Mouse (Mus musculus): ENCODE measurements at regions not wholly inside any gene's neighbourhood (a gene's known extent, or its start where the extent isn't known, plus 50 kb on each side); places are given as distances from the start of the nearest gene placed in this dataset.
A peak's percentile ranks its signal among the peaks of the same experiment; 100 is the strongest.

DNA sequence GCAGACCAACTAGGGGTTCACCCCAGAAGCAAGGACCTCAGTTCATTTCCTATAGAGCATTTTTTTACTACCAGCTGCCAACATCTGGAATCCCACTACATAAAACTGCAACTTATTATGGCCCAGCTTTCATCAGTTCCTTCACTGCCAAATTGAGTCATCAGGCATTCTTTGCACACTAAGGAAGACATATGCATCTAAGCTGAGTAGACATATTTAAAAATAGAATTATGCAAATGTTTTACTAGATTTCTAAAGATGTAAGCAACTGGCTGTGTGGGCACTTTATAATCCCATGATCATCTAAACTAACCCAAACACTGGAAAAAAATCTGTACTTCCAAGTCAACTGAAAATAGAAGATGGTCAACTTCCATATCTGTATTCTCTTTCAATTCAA is 415.9 kb upstream of the Rarb start:
- no peaks in the 10 kb centered on the region for H3K36me3 ChIP-seq (ENCODE audit: control insufficient read depth, insufficient read depth, low read length)
- no peak for ATAC-seq (ENCODE audit: insufficient number of reproducible peaks, insufficient read depth, low FRiP score, low read depth)

DNA sequence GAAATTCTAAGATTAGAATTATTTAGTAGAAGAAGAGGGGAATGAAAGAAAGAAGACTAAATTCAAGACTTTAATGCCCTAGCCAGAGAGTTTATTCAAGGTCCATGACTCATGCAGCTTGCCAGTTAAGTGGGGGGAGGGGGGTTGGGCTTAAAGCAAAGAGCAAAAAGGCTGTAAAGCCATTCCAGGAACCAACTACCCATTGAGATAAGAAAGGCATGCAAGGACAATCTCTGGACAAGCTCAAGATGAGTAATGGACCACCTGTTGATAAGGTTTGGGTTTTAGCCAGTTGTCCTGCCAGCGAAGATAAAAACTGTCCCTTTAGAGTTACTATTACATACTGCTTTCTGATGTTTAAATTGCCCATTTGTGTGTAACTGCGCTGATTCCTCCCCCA is 392.5 kb upstream of the Rarb start:
- Histone ChIP-seq H3K4me1 (ENCODE audit: control insufficient read depth, insufficient read depth, low read length) (no peaks in the 10 kb centered on the region), H3K9me3 (ENCODE audit: control insufficient read depth, low read depth, low read length) (no peaks in the 10 kb centered on the region), H3K27me3 (ENCODE audit: control insufficient read depth, insufficient read depth, low read length) (no peaks in the 10 kb centered on the region), H3K27ac (ENCODE audit: low read length) (no peak overlapping the region), H3K9ac (replicated peaks; ENCODE audit: low read depth, low read length) (no peak overlapping the region), H3K4me3 (ENCODE audit: low read depth, low read length) (no peak overlapping the region), H3K36me3 (ENCODE audit: control insufficient read depth, insufficient read depth, low read length) (no peaks in the 10 kb centered on the region), H3K4me2 (replicated peaks; ENCODE audit: low read depth, low read length) (no peak overlapping the region)
- 77% methylated on average over 2 of the region's 2 CpGs for WGBS
- ATAC-seq (ENCODE audit: insufficient number of reproducible peaks, insufficient read depth, low FRiP score, low read depth), result no peak

More for the DNA sequence above, 415.9 kb upstream of the Rarb start:
- Histone ChIP-seq H3K4me2 (replicated peaks; ENCODE audit: low read depth, low read length) (no peak overlapping the region), H3K9ac (replicated peaks; ENCODE audit: low read depth, low read length) (no peak overlapping the region), H3K9me3 (ENCODE audit: control insufficient read depth, low read depth, low read length) (peaks cover 2% of the 10 kb centered on the region; the same call in 1 of the 2 replicates), H3K27me3 (ENCODE audit: control insufficient read depth, insufficient read depth, low read length) (no peaks in the 10 kb centered on the region), H3K27ac (ENCODE audit: low read length) (no peak overlapping the region), H3K4me3 (ENCODE audit: low read depth, low read length) (no peak overlapping the region), H3K4me1 (ENCODE audit: control insufficient read depth, insufficient read depth, low read length) (no peaks in the 10 kb centered on the region)

DNA sequence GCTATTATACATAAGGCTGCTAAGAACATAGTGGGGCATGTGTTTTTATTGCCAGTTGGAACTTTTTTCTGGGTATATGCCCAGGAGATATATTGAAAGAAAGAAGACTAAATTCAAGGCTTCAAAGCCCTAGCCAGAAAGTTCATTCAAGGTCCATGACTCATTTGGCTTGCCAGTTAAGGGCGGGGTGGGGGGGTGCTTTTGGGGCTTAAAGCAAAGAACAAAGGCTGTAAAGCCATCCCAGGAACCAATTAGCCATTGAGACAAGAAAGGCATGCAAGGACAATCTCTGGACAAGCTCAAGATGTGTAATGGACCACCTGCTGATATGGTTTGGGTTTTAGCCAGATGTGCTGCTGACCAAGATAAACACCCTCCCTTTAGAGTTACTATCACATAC is 386.7 kb upstream of the Rarb start:
- Histone ChIP-seq H3K4me1 (ENCODE audit: control insufficient read depth, insufficient read depth, low read length) (no peaks in the 10 kb centered on the region), H3K36me3 (ENCODE audit: control insufficient read depth, insufficient read depth, low read length) (no peaks in the 10 kb centered on the region), H3K9ac (replicated peaks; ENCODE audit: low read depth, low read length) (no peak overlapping the region), H3K27me3 (ENCODE audit: control insufficient read depth, insufficient read depth, low read length) (no peaks in the 10 kb centered on the region), H3K4me2 (replicated peaks; ENCODE audit: low read depth, low read length) (no peak overlapping the region), H3K9me3 (ENCODE audit: control insufficient read depth, low read depth, low read length) (no peaks in the 10 kb centered on the region), H3K4me3 (ENCODE audit: low read depth, low read length) (no peak overlapping the region), H3K27ac (ENCODE audit: low read length) (no peak overlapping the region)
- 84% methylated on average over 1 of the region's 1 CpGs for WGBS
- ATAC-seq (ENCODE audit: insufficient number of reproducible peaks, insufficient read depth, low FRiP score, low read depth), result no peak

DNA sequence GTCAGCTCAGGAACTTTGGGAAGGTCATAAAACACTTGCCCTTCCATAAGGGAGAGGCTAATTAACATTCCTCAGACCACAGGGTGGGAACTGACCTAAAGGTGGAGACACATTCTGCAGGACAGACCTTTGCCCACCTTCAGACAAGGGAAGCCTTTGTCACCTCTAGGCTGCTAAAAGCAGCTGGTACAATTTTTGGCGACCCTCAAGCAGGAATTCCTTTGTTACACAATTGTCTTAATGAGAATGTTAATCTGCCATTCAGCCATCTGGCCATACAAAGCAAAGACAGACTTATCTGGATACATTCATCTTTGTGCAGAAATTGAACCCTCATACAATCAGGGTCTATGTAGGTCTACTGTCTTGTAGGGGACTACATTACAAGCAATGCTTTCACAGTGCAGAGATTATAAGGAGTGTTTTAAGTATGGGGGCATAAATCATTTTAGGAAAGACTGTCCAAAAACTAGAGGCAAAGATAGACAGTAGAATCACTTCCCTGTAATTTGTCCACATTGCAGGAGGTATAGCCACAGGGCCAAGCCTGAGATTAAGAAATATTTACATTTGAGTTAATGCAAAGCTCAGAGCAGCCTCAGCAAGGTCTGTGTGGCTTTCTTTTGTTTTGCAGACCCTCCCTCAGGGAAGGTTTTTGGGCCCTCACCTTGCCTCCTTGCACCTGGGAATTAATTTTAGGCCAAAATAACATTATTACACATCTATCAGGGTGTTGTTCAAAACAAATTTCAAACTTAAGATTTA is 384.5 kb upstream of the Rarb start:
- Histone ChIP-seq H3K4me3 (ENCODE audit: low read depth, low read length) (no peak overlapping the region), H3K9ac (replicated peaks; ENCODE audit: low read depth, low read length) (no peak overlapping the region), H3K36me3 (ENCODE audit: control insufficient read depth, insufficient read depth, low read length) (no peaks in the 10 kb centered on the region), H3K9me3 (ENCODE audit: control insufficient read depth, low read depth, low read length) (no peaks in the 10 kb centered on the region), H3K27me3 (ENCODE audit: control insufficient read depth, insufficient read depth, low read length) (no peaks in the 10 kb centered on the region), H3K27ac (ENCODE audit: low read length) (no peak overlapping the region), H3K4me2 (replicated peaks; ENCODE audit: low read depth, low read length) (no peak overlapping the region), H3K4me1 (ENCODE audit: control insufficient read depth, insufficient read depth, low read length) (no peaks in the 10 kb centered on the region)
- ATAC-seq (ENCODE audit: insufficient number of reproducible peaks, insufficient read depth, low FRiP score, low read depth), result no peak
- 48% methylated on average over 1 of the region's 1 CpGs for whole genome bisulfite sequencing

DNA sequence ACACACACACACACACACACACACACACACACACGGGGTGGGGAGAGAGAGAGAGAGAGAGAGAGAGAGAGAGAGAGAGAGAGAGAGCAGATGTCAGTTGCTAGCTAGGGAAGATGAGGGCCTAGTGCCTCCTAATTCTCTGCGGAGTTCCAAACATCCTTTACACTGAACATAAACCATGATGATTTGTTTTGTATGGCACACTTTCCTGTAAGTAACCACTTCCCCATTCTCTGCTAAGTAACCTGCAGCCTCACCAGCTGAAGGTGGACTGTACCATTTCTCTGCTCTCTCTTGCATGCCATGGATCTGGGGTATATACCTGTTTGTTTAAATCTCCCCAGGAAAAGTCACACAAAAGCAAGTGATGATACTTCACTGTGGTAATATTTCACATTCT is 374.0 kb upstream of the Rarb start:
- no peak overlapping the region for H3K9ac ChIP-seq (replicated peaks; ENCODE audit: low read depth, low read length)
- H3K9me3 ChIP-seq (ENCODE audit: control insufficient read depth, low read depth, low read length), result no peaks in the 10 kb centered on the region
- H3K36me3 ChIP-seq (ENCODE audit: control insufficient read depth, insufficient read depth, low read length), result no peaks in the 10 kb centered on the region
- ATAC-seq (ENCODE audit: insufficient number of reproducible peaks, insufficient read depth, low FRiP score, low read depth), result no peak
- H3K4me3 ChIP-seq (ENCODE audit: low read depth, low read length), result no peak overlapping the region
- H3K4me1 ChIP-seq (ENCODE audit: control insufficient read depth, insufficient read depth, low read length), result no peaks in the 10 kb centered on the region
- H3K27ac ChIP-seq (ENCODE audit: low read length), result no peak overlapping the region
- 28% methylated on average over 2 of the region's 2 CpGs for WGBS
- H3K27me3 ChIP-seq (ENCODE audit: control insufficient read depth, insufficient read depth, low read length), result no peaks in the 10 kb centered on the region
- no peak overlapping the region for H3K4me2 ChIP-seq (replicated peaks; ENCODE audit: low read depth, low read length)

DNA sequence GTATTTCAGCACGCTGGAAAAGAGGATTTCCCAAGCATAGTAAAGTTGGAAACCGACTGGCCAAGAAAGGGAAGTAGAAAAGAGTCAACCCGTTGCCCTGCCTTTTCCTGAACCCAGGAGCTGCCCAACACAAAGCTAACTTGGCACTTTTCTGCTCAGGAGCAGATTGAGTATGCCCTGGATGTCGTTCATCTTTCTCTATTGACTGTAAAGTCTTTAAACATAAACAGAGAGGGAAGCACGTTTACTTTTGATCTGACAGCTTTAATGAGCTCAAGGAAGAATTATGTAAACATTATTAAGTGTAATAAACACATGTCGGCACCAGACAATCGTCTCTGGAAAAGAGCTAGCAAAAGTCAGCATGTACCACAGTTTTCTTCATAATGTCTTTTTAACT is 354.3 kb upstream of the Rarb start:
- H3K9ac ChIP-seq (replicated peaks; ENCODE audit: low read depth, low read length), result no peak overlapping the region
- ATAC-seq (ENCODE audit: insufficient number of reproducible peaks, insufficient read depth, low FRiP score, low read depth), result no peak
- peak overlapping the region; percentile 67 for H3K4me2 ChIP-seq (replicated peaks; ENCODE audit: low read depth, low read length)
- no peak overlapping the region for H3K27ac ChIP-seq (ENCODE audit: low read length)
- H3K27me3 ChIP-seq (ENCODE audit: control insufficient read depth, insufficient read depth, low read length), result no peaks in the 10 kb centered on the region
- H3K4me1 ChIP-seq (ENCODE audit: control insufficient read depth, insufficient read depth, low read length), result no peaks in the 10 kb centered on the region
- 3% methylated on average over 7 of the region's 7 CpGs for WGBS
- H3K4me3 ChIP-seq (ENCODE audit: low read depth, low read length), result peak overlapping the region; percentile 39; the same call in 1 of the 2 replicates
- H3K36me3 ChIP-seq (ENCODE audit: control insufficient read depth, insufficient read depth, low read length), result no peaks in the 10 kb centered on the region
- no peaks in the 10 kb centered on the region for H3K9me3 ChIP-seq (ENCODE audit: control insufficient read depth, low read depth, low read length)

DNA sequence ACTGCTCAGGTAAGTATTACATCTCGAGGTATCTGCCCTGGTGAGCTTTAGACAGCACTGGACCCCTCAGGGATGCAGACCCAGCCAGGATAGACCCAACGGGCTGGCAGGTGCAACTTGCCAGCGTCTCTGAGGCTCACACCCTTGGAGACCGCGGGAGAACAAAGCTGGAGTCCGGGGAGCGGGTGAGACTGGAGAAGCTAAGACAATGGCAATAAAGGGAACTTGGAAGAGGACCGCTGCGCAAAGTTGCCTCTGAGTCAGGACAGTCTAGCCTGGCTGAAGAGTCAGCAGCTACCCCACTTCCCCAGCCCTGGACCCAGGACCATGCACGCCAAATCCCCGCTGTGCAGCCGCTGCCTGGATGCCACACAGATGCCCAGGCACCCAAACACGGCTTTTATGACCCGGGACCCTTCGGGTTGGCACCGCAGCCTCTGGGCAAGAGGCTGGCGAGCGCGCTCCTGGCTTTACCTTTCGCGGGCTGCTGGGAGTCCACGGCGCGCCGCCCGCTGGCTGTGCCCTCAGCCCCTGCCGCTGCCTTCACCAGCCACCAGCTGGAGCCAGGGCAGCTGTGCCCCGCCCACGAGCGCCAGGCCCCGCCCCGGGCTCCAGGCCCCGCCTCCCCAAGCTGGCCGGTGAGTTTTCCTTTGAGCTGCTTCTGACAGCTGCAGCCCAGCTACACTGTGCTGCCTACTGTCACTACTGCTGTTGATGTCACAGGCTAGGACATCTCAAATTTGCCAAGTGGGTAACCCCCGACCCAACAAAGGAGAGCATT is 353.6 kb upstream of the Rarb start:
- no peaks in the 10 kb centered on the region for H3K4me1 ChIP-seq (ENCODE audit: control insufficient read depth, insufficient read depth, low read length)
- no peaks in the 10 kb centered on the region for H3K27me3 ChIP-seq (ENCODE audit: control insufficient read depth, insufficient read depth, low read length)
- peak; percentile 90 for ATAC-seq (ENCODE audit: insufficient number of reproducible peaks, insufficient read depth, low FRiP score, low read depth)
- 2% methylated on average over 35 of the region's 35 CpGs for WGBS
- H3K4me3 ChIP-seq (ENCODE audit: low read depth, low read length), result peak overlapping the region; percentile 39
- no peak overlapping the region for H3K9ac ChIP-seq (replicated peaks; ENCODE audit: low read depth, low read length)
- H3K4me2 ChIP-seq (replicated peaks; ENCODE audit: low read depth, low read length), result peak overlapping the region; percentile 67
- no peak overlapping the region for H3K27ac ChIP-seq (ENCODE audit: low read length)
- no peaks in the 10 kb centered on the region for H3K36me3 ChIP-seq (ENCODE audit: control insufficient read depth, insufficient read depth, low read length)
- no peaks in the 10 kb centered on the region for H3K9me3 ChIP-seq (ENCODE audit: control insufficient read depth, low read depth, low read length)

DNA sequence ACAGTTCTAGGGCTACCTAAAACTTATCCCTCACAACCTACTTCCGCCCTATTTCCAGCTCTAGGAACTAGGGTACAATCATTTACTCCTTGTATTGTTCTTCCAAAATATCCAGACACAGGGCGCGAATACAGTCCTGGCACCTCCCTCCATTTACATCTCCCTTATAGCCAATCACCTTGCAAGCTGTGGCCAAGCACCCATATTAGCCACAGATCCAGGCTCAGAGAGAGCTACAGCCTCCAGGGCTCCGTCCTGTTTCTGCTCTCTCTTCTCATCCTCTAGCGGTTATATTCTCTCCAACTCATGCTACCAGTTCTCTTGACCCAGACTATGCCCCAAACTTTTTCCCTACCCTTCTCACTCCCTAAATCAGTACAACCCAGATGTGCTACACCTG is 352.9 kb upstream of the Rarb start:
- H3K4me1 ChIP-seq (ENCODE audit: control insufficient read depth, insufficient read depth, low read length), result no peaks in the 10 kb centered on the region
- ATAC-seq (ENCODE audit: insufficient number of reproducible peaks, insufficient read depth, low FRiP score, low read depth), result peak; percentile 61; the same call in 1 of the 2 replicates
- H3K27me3 ChIP-seq (ENCODE audit: control insufficient read depth, insufficient read depth, low read length), result no peaks in the 10 kb centered on the region
- no peak overlapping the region for H3K27ac ChIP-seq (ENCODE audit: low read length)
- 37% methylated on average over 5 of the region's 5 CpGs for WGBS
- H3K4me3 ChIP-seq (ENCODE audit: low read depth, low read length), result peak overlapping the region; percentile 39
- H3K9ac ChIP-seq (replicated peaks; ENCODE audit: low read depth, low read length), result no peak overlapping the region
- no peaks in the 10 kb centered on the region for H3K36me3 ChIP-seq (ENCODE audit: control insufficient read depth, insufficient read depth, low read length)
- peak overlapping the region; percentile 67 for H3K4me2 ChIP-seq (replicated peaks; ENCODE audit: low read depth, low read length)
- H3K9me3 ChIP-seq (ENCODE audit: control insufficient read depth, low read depth, low read length), result no peaks in the 10 kb centered on the region
